Mouse (Mus musculus): ENCODE measurements around the gene Xpnpep1. TPM values are rescaled to one million over a fixed set of nuclear protein-coding genes. Genes with fewer than 3 reads are reported as not detected.

Gene Xpnpep1
- polyA plus RNA-seq, 1 experiment = 185 TPM

DNA sequence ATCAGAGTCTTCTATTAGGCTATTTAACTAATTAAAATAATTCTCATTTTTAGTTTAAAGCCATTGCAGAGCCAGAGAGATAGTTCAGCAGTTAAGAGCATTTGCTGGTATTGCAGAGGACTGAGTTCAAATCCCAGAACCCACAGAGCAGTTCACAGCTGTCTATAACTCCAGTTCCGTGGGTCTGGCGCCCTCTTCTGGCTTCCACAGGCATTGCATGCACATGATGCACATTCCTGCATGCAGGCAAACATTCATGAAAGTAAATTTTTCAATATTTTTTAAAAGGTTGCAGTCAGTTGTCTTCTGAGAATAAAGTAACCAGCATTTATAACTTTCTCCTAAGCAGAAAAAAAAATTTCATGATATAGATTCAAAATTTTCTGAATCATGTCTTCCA, 135.8 kb downstream of the Xpnpep1 start:
- TF ChIP-seq EP300 (IDR thresholded peaks at IDR 0.05; ENCODE audit: insufficient read depth, low read depth, low read length) (no peak), POLR2A (IDR thresholded peaks at IDR 0.05; ENCODE audit: insufficient read depth, low read length) (no peak), CTCF (IDR thresholded peaks at IDR 0.05; ENCODE audit: low read depth, low read length) (peak; percentile 46)
- Histone ChIP-seq H3K9me3 (replicated peaks; ENCODE audit: control insufficient read depth, insufficient read depth, low read length, poor library complexity, severe bottlenecking) (no peaks in the 10 kb centered on the region), H3K36me3 (ENCODE audit: control insufficient read depth, insufficient read depth, low read length, poor library complexity, severe bottlenecking) (no peaks in the 10 kb centered on the region), H3K4me1 (ENCODE audit: control insufficient read depth, insufficient read depth, low read length) (no peaks in the 10 kb centered on the region), H3K27me3 (ENCODE audit: control insufficient read depth, insufficient read depth, low read length, poor library complexity, severe bottlenecking) (no peaks in the 10 kb centered on the region), H3K4me3 (ENCODE audit: low read depth, low read length) (no peak overlapping the region), H3K9ac (ENCODE audit: low read depth, poor library complexity, severe bottlenecking) (no peak overlapping the region), H3K27ac (ENCODE audit: insufficient read depth, low read length) (no peak overlapping the region)

DNA sequence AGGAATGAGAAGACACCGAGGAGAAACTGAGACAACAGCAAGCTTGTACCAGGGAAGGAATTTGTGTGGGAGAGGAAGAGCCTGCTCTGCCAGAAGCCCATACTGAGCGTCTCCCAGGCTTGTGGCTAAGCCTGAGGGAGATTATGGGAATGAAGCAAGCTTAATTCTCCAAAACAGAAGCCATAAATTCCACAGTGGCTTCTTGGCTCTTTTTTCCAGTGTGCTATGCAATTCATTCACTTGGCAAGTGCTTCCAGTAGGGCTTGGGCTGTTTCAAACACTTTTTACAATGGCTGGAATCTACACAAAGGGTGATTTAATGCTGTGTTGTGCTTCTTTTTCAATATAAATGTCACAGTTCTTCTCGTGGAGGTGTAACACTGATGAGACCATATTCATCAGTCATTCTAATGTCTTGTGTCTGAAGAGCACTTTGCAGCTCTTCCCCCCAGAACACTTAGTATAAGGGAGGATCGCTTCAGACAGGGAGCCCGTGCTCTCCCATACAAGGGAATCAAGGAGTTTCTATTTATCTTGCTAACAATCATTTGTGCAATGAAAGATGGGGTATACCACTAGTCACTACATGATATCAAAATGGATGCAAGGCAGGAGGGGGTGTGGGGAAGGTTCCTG, 148.1 kb downstream of the Xpnpep1 start:
- TF ChIP-seq POLR2A (IDR thresholded peaks at IDR 0.05; ENCODE audit: insufficient read depth, low read length) (no peak), CTCF (IDR thresholded peaks at IDR 0.05; ENCODE audit: low read depth, low read length) (no peak), EP300 (IDR thresholded peaks at IDR 0.05; ENCODE audit: insufficient read depth, low read depth, low read length) (no peak)
- H3K9ac ChIP-seq (ENCODE audit: low read depth, poor library complexity, severe bottlenecking) = no peak overlapping the region
- no peaks in the 10 kb centered on the region for H3K36me3 ChIP-seq (ENCODE audit: control insufficient read depth, insufficient read depth, low read length, poor library complexity, severe bottlenecking)
- no peaks in the 10 kb centered on the region for H3K27me3 ChIP-seq (ENCODE audit: control insufficient read depth, insufficient read depth, low read length, poor library complexity, severe bottlenecking)
- no peak overlapping the region for H3K4me3 ChIP-seq (ENCODE audit: low read depth, low read length)
- no peaks in the 10 kb centered on the region for H3K4me1 ChIP-seq (ENCODE audit: control insufficient read depth, insufficient read depth, low read length)
- no peaks in the 10 kb centered on the region for H3K9me3 ChIP-seq (replicated peaks; ENCODE audit: control insufficient read depth, insufficient read depth, low read length, poor library complexity, severe bottlenecking)
- H3K27ac ChIP-seq (ENCODE audit: insufficient read depth, low read length) = no peak overlapping the region

Other genes with a start within 250 kb of the Xpnpep1 start
- gene Add3, start 100.2 kb upstream of the Xpnpep1 start, polyA plus RNA-seq (2011; ENCODE audit: insufficient read depth, insufficient read length, low read depth, missing spikeins) = 37.5 and 41.5 TPM in 2 replicates

Data from ES-Bruce4 (cell line).